Mouse (Mus musculus) midbrain, embryonic 16.5 days (tissue): Measurements from ENCODE around the gene Ahdc1. TPM values are rescaled to one million over a fixed set of nuclear protein-coding genes. Genes with fewer than 3 reads are reported as not detected.
A peak's percentile ranks its signal among the peaks of the same experiment; 100 is the strongest.

ENCODE experiments used
- ATAC-seq: fragments of 200-750 bp; cut with Nextera tagmentation; 2 replicates; pipeline ENCODE4 v1.8.0; 2017; ENCODE audit warnings: moderate TSS enrichment
- H3K27ac ChIP-seq: fragments of 300-500 bp; sonication (generic); 2 replicates; pipeline ENCODE4 v1.5.1; 2014; ENCODE audit warnings: mild to moderate bottlenecking, low read length, mixed read lengths
- H3K27me3 ChIP-seq: fragments of 300-500 bp; sonication (generic); 2 replicates; pipeline ENCODE4 v1.6.1; 2014; ENCODE audit warnings: low read depth, low read length, mixed read lengths; ENCODE audit not compliant: control insufficient read depth, insufficient read depth
- H3K36me3 ChIP-seq: fragments of 300-500 bp; sonication (generic); 2 replicates; pipeline ENCODE4 v1.6.1; 2014; ENCODE audit warnings: mild to moderate bottlenecking, low read length, moderate library complexity, mixed read lengths; ENCODE audit not compliant: control insufficient read depth, insufficient read depth
- H3K4me1 ChIP-seq: fragments of 300-500 bp; sonication (generic); 2 replicates; pipeline ENCODE4 v1.6.1; 2014; ENCODE audit warnings: mild to moderate bottlenecking, low read length, mixed read lengths; ENCODE audit not compliant: control insufficient read depth, insufficient read depth
- H3K4me2 ChIP-seq: fragments of 300-500 bp; sonication (generic); 2 replicates; pipeline ENCODE4 v1.6.1; 2014; ENCODE audit warnings: mild to moderate bottlenecking, low read length, mixed read lengths
- H3K4me3 ChIP-seq: fragments of 300-500 bp; sonication (generic); 2 replicates; pipeline ENCODE4 v1.5.1; 2014; ENCODE audit warnings: low read depth, mild to moderate bottlenecking, low read length, moderate library complexity, mixed read lengths
- H3K9ac ChIP-seq: fragments of 300-500 bp; sonication (generic); 2 replicates; pipeline ENCODE4 v1.6.1; 2014; ENCODE audit warnings: low read depth, low read length, mixed read lengths
- H3K9me3 ChIP-seq: fragments of 300-500 bp; sonication (generic); replicated peaks from 2 replicates; pipeline ENCODE4 v1.6.1; 2014; ENCODE audit warnings: mild to moderate bottlenecking, low read length, mixed read lengths; ENCODE audit not compliant: control insufficient read depth, poor library complexity, severe bottlenecking
- WGBS: fragments of 180-500 bp; shearing (Covaris S2); extraction: QIAGEN DNeasy Blood & Tissue Kit; methylation state at CpG from one replicate; pipeline ENCODE4 v1.1.7; 2014; 5-methylcytosine and 5-hydroxymethylcytosine counted together
- polyA plus RNA-seq: library from polyadenylated mRNA; unstranded; fragments of >200 nt; fragmentation: Nextera tagmentation; extraction: Ambion mirVana; gene quantifications from 2 replicates; pipeline ENCODE4 v1.2.1, GENCODE M21; 2015

The Ahdc1 gene
- polyA plus RNA-seq, 1 experiment from 2014 or later = 11.2 TPM

GRCm38 (mm10) chr4:133065894-133066386 lies 54.9 kb downstream of the Ahdc1 start:
- WGBS = 97% methylated on average over 14 of the region's 14 CpGs
- Histone ChIP-seq H3K27me3 (no peaks in the 10 kb centered on the region), H3K9ac (no peak overlapping the region), H3K27ac (no peak overlapping the region), H3K4me2 (no peak overlapping the region), H3K4me1 (peaks cover 5% of the 10 kb centered on the region; the same call in 1 of the 2 replicates), H3K4me3 (no peak overlapping the region), H3K9me3 (no peaks in the 10 kb centered on the region), H3K36me3 (peaks cover 47% of the 10 kb centered on the region)
- no peak for ATAC-seq

- H3K27me3 ChIP-seq = no peaks in the 10 kb centered on the region
- H3K4me3 ChIP-seq = no peak overlapping the region
- no peak for ATAC-seq
- 65% methylated on average over 12 of the region's 12 CpGs for WGBS
- H3K4me1 ChIP-seq = peaks cover 16% of the 10 kb centered on the region
- H3K27ac ChIP-seq = peak overlapping the region; percentile 55
- no peak overlapping the region for H3K9ac ChIP-seq
- no peaks in the 10 kb centered on the region for H3K9me3 ChIP-seq
- peaks cover 23% of the 10 kb centered on the region for H3K36me3 ChIP-seq
- no peak overlapping the region for H3K4me2 ChIP-seq
These were observed 57.5 kb downstream of the Ahdc1 start for GRCm38 (mm10) chr4:133068400-133069138.

DNA sequence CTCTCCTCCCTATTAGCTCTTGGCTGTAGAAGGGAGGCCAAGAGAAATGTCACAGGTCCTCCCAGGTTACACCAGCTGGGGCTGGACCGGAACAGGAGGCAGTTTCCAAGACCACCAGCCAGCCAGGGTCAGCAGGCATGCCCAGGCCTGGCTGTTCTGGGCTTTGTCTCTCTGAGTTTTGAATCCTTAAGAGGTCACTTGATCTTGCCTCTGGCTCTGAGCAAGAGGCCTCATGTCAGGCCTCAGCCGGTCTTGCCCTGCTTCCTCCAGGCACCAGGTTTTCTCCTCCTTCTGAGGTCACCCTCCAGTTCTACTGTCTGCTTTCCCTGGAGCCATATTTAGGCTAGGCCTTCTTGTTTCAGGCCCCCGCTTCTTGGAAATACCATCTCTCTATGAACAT lies 59.3 kb downstream of the Ahdc1 start:
- Histone ChIP-seq H3K4me3 (no peak overlapping the region), H3K9me3 (no peaks in the 10 kb centered on the region), H3K4me1 (peaks cover 34% of the 10 kb centered on the region), H3K36me3 (peaks cover 10% of the 10 kb centered on the region; the same call in 1 of the 2 replicates), H3K4me2 (no peak overlapping the region), H3K27ac (no peak overlapping the region), H3K27me3 (no peaks in the 10 kb centered on the region), H3K9ac (no peak overlapping the region)
- WGBS = 78% methylated on average over 3 of the region's 3 CpGs
- ATAC-seq = no peak

DNA sequence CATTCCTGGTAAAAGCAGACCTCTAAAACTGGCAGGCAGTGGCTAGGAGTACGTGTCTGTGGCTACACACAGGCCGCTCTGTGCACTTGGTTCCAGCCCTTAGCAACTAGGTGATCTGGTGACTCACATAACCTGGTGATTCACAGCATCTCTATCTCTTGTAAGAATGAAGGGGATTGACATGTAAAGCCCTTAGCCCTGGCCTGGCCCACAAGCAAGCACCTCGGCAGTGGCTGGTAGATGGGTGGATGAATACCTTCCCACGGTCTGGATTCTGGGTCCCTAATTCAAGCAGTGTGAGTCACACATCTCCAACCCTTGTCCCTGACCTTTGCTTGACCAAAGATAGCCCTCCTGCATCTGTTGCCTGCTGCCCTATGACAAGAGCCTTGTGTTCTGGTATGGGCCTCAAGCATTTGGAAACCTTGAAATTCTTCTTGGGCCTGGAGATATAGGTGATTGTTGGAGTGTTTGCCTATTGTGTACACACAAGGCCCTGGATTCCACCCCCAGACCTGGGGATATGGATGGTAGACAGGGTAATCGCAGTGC lies 59.8 kb downstream of the Ahdc1 start:
- Histone ChIP-seq H3K4me3 (no peak overlapping the region), H3K9ac (no peak overlapping the region), H3K27ac (no peak overlapping the region), H3K27me3 (no peaks in the 10 kb centered on the region), H3K36me3 (peaks cover 5% of the 10 kb centered on the region; the same call in 1 of the 2 replicates), H3K4me2 (no peak overlapping the region), H3K9me3 (no peaks in the 10 kb centered on the region), H3K4me1 (peaks cover 37% of the 10 kb centered on the region)
- WGBS = 96% methylated on average over 5 of the region's 5 CpGs
- ATAC-seq = no peak

- Histone ChIP-seq H3K4me2 (no peak overlapping the region), H3K4me1 (peaks cover 33% of the 10 kb centered on the region), H3K9me3 (no peaks in the 10 kb centered on the region), H3K36me3 (peaks cover 2% of the 10 kb centered on the region; the same call in 1 of the 2 replicates), H3K27ac (peak overlapping the region; percentile 82), H3K9ac (no peak overlapping the region), H3K27me3 (no peaks in the 10 kb centered on the region), H3K4me3 (no peak overlapping the region)
- WGBS = 56% methylated on average over 8 of the region's 8 CpGs
- ATAC-seq = no peak
These were observed 62.1 kb downstream of the Ahdc1 start for GRCm38 (mm10) chr4:133073192-133073591.

DNA sequence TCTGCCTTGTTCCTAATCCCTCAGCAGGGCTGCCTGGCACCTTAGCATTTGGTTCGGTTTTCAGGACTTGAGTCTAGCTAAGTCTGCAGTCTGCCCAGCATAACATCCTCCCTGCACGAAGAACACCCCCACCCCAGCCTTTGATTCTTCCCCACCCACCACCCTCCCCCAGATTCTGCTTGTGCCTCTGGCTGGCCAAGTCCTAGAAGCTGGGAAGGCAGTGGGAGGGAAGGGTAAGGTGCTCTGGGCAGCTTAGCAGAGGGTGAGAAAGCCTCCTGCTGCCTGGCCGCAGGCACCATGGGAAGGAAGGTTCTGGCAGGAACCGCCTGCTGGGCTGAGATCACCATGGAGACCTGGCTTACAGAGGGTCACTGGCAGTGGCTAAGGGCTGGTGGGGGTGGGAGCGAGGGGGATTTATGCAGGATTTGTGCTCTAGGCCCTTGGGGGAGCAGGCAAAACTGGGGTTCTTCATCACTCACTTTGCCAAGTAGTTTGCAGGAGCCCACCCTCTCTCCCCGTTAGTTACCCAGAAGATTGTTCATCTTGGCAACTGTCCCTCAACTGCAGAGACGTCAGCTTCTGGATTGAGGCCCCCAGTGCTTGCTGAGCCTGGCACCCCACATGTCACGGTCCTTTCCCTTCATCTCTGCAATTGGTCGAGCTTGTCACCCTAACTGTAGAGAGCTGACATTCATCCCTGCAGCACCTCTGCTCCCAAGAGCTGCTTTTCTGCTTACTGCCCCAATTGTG lies 63.2 kb downstream of the Ahdc1 start:
- peak overlapping the region; percentile 49 for H3K9ac ChIP-seq
- 7% methylated on average over 9 of the region's 9 CpGs for WGBS
- peak overlapping the region; percentile 82 for H3K27ac ChIP-seq
- peaks cover 2% of the 10 kb centered on the region; the same call in 1 of the 2 replicates for H3K36me3 ChIP-seq
- no peak overlapping the region for H3K4me3 ChIP-seq
- H3K27me3 ChIP-seq = no peaks in the 10 kb centered on the region
- H3K9me3 ChIP-seq = no peaks in the 10 kb centered on the region
- ATAC-seq = peak; percentile 70
- H3K4me2 ChIP-seq = no peak overlapping the region
- H3K4me1 ChIP-seq = peaks cover 31% of the 10 kb centered on the region

DNA sequence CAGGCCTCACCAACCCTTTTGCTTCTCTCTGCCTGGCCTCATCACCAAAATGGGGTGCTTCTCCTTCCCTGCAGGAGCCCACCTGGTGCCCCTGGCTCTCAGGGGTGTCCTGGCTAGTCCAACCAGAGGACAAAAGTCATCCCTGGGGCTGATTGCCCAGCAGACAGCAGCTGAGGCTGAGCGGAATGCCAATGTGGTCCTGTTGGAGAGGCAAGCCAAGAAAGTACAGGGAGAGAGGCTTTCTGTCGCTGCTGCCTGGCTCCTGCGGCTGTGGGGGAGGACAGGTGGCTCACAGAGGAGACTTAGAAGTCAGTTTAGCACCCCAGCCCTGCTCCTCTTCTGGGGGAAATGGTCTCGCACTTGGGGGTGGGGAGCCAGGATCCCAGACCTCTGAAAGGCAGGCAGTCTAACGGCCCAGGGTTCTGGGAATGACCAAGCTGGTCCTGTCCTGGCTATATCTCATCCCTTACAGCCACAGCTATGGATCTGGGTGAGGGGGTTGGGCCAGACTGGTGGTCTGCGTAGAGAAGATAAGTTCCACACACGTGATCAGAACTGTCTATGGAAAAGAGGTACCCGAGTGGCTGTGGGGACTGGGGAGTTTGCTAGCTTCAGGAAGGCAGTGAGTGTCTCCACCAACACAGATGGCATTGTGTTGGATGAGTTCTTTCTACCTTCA lies 64.0 kb downstream of the Ahdc1 start:
- Histone ChIP-seq H3K9ac (0 out of 2 replicates have a peak overlapping the region, but pooled peaks have one; percentile 35), H3K27me3 (no peaks in the 10 kb centered on the region), H3K9me3 (no peaks in the 10 kb centered on the region), H3K4me1 (peaks cover 31% of the 10 kb centered on the region), H3K36me3 (peaks cover 2% of the 10 kb centered on the region; the same call in 1 of the 2 replicates), H3K4me3 (no peak overlapping the region), H3K4me2 (no peak overlapping the region), H3K27ac (peak overlapping the region; percentile 82)
- ATAC-seq = 0 out of 2 replicates have a peak, but pooled peaks have one; percentile 8
- WGBS = 50% methylated on average over 8 of the region's 8 CpGs

- H3K4me2 ChIP-seq = no peak overlapping the region
- H3K4me3 ChIP-seq = no peak overlapping the region
- no peak for ATAC-seq
- no peaks in the 10 kb centered on the region; the same call in 1 of the 2 replicates for H3K36me3 ChIP-seq
- no peak overlapping the region for H3K9ac ChIP-seq
- peaks cover 22% of the 10 kb centered on the region for H3K4me1 ChIP-seq
- H3K9me3 ChIP-seq = no peaks in the 10 kb centered on the region
- H3K27me3 ChIP-seq = no peaks in the 10 kb centered on the region
- 75% methylated on average over 5 of the region's 5 CpGs for WGBS
- no peak overlapping the region for H3K27ac ChIP-seq
These were observed 67.9 kb downstream of the Ahdc1 start for GRCm38 (mm10) chr4:133078947-133079346.
